Mouse (Mus musculus) stomach, embryonic 16.5 days (tissue): ENCODE measurements around the gene Rdh14. TPM values are rescaled to one million over a fixed set of nuclear protein-coding genes. Genes with fewer than 3 reads are reported as not detected.

Experiments
- ATAC-seq: fragments of 200-750 bp; cut with Nextera tagmentation; 2 replicates; pipeline ENCODE4 v1.8.0; 2017; ENCODE audit warnings: moderate number of reproducible peaks, moderate TSS enrichment; ENCODE audit not compliant: insufficient read depth, low FRiP score
- H3K27ac ChIP-seq: fragments of 300-500 bp; sonication (generic); 2 replicates; pipeline ENCODE4 v1.5.1; 2014; ENCODE audit warnings: low read length
- H3K27me3 ChIP-seq: fragments of 300-500 bp; sonication (generic); 2 replicates; pipeline ENCODE4 v1.6.1; 2014; ENCODE audit warnings: low read length, control low read depth, mixed read lengths; ENCODE audit not compliant: control insufficient read depth, insufficient read depth
- H3K36me3 ChIP-seq: fragments of 300-500 bp; sonication (generic); 2 replicates; pipeline ENCODE4 v1.6.1; 2014; ENCODE audit warnings: low read length; ENCODE audit not compliant: control insufficient read depth, insufficient read depth
- H3K4me1 ChIP-seq: fragments of 300-500 bp; sonication (generic); 2 replicates; pipeline ENCODE4 v1.6.1; 2014; ENCODE audit warnings: low read length, control low read depth, mixed read lengths; ENCODE audit not compliant: control insufficient read depth, insufficient read depth
- H3K4me2 ChIP-seq: fragments of 300-500 bp; sonication (generic); 2 replicates; pipeline ENCODE4 v1.6.1; 2014; ENCODE audit warnings: low read depth, low read length, mixed read lengths
- H3K4me3 ChIP-seq: fragments of 300-500 bp; sonication (generic); replicated peaks from 2 replicates; pipeline ENCODE4 v1.5.1; 2014; ENCODE audit warnings: mild to moderate bottlenecking, low read length
- H3K9ac ChIP-seq: fragments of 300-500 bp; sonication (generic); 2 replicates; pipeline ENCODE4 v1.6.1; 2014; ENCODE audit warnings: low read length
- H3K9me3 ChIP-seq: fragments of 300-500 bp; sonication (generic); replicated peaks from 2 replicates; pipeline ENCODE4 v1.6.1; 2016; ENCODE audit warnings: low read length, control low read depth; ENCODE audit not compliant: control insufficient read depth
- WGBS: fragments of 180-500 bp; shearing (Covaris S2); extraction: QIAGEN DNeasy Blood & Tissue Kit; methylation state at CpG from one replicate; pipeline ENCODE4 v1.1.7; 2014; 5-methylcytosine and 5-hydroxymethylcytosine counted together
- polyA plus RNA-seq: library from polyadenylated mRNA; unstranded; fragments of >200 nt; fragmentation: Nextera tagmentation; extraction: Ambion mirVana; gene quantifications from 2 replicates; pipeline ENCODE4 v1.2.1, GENCODE M21; 2015

Rdh14 gene
- polyA plus RNA-seq, 1 experiment from 2014 or later: 35.9 TPM

DNA sequence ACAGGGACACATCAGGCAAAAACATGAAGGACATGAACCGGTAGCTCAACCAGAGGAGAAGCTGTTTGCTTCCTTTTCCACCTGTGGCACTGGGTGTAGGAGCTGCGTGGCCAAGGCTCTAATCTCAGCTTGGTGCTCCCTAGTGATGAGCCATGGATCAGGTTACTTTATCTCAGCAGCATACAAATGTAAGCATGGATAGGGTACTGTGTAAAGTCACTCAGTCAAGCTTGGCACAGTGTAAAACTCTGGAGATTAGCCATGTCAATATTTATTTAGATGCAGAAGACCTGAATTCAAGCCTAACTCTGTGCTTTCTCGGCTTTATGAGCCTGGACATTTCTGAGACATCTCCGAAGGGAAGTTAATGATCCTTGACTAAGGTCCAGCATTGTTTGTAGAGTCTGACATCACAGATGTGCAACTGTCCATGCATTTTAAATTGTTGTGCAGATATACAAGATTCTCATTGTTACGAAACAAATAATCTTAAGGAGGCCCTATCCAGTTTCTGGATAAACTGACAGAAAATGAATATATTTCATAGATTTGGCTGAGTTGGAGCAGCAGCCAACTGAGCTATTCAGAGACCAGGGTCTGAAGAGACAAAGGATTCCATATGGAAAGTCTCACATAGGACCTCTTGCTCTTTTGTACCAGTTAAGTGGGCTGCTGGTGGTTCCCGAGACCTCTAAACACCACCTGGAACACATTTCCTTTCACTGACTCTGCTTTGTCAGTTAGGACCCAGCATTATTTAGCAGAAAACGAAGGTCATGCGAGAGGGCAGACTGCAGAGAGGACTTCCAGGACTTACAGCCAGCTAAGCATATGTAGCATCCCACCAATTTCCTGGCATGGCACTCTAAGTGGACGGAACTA lies 35.7 kb downstream of the Rdh14 start:
- Histone ChIP-seq H3K9me3 (no peaks in the 10 kb centered on the region), H3K9ac (no peak overlapping the region), H3K27me3 (no peaks in the 10 kb centered on the region), H3K27ac (no peak overlapping the region), H3K4me2 (no peak overlapping the region), H3K4me3 (no peak overlapping the region), H3K36me3 (no peaks in the 10 kb centered on the region), H3K4me1 (no peaks in the 10 kb centered on the region)
- WGBS: 51% methylated on average over 9 of the region's 9 CpGs
- no peak for ATAC-seq

DNA sequence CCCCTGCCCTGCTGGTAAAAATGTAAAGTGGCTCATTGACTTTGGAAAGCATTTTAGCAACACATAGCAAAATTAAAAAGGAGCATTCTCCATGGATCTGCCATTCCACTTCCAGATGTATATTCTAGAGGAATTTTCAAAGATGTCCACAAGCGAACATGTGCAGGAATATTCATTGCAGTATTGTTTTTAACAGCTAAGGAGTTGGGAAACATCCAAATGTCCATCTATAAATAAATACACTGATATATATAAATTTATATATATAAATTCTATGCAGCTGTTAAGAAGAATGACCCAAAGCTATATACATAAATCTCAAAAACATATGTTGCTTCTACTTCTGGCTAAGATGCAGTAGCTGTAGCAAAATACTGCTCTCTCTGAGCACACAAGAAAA lies 40.4 kb downstream of the Rdh14 start:
- Histone ChIP-seq H3K9me3 (no peaks in the 10 kb centered on the region), H3K27me3 (no peaks in the 10 kb centered on the region), H3K36me3 (no peaks in the 10 kb centered on the region), H3K4me3 (no peak overlapping the region), H3K27ac (no peak overlapping the region), H3K4me2 (no peak overlapping the region), H3K4me1 (no peaks in the 10 kb centered on the region), H3K9ac (no peak overlapping the region)
- 63% methylated on average over 1 of the region's 1 CpGs for WGBS
- ATAC-seq: no peak

DNA sequence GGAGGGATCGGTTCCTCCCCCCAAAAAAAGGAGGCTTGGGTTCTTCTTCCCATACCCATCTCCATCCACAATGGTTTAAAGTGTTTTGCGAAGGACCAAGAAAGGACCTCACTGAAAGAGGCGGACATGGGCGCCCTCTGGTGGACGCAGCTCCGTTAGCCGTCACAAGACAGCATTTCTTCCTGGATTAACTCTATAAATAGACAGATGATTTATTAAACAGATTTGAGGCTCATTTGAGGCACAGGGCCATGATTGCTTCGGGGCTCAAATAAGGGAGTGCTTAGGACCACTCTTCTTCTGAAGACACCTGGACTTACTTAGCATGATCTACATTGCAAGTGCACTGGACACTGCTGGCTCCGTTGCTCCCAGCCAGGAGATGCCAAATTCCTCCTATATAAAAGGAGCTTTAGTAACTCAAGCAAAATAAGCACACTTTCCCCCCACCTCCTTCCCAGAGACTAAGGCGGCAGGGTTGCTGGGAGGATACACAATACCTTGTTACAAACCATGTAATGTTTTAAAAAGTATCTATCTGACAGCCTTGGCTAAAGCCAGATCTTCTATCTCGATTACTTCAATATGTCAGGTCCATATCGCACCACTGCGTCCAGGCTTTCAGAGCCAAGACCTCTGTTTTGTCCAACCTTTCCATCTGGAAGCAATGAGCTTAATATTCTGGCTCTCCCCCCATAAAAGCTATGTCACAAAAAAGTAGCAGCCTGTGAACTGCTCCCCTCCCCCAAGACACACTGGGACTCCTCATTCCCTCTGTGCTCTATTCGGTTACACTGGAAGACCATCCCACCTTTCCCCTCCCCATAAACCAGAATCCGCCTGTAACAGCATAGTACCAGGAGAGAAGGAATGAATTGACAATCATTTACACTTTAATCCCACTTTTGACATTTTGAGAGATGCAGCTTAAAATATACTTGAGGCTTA lies 47.8 kb downstream of the Rdh14 start:
- Histone ChIP-seq H3K9ac (no peak overlapping the region), H3K9me3 (no peaks in the 10 kb centered on the region), H3K4me2 (no peak overlapping the region), H3K27me3 (no peaks in the 10 kb centered on the region), H3K27ac (peak overlapping the region; percentile 14; the same call in 1 of the 2 replicates), H3K36me3 (no peaks in the 10 kb centered on the region), H3K4me3 (no peak overlapping the region), H3K4me1 (no peaks in the 10 kb centered on the region; the same call in 1 of the 2 replicates)
- peak; percentile 61; the same call in 1 of the 2 replicates for ATAC-seq
- WGBS: 23% methylated on average over 15 of the region's 15 CpGs

DNA sequence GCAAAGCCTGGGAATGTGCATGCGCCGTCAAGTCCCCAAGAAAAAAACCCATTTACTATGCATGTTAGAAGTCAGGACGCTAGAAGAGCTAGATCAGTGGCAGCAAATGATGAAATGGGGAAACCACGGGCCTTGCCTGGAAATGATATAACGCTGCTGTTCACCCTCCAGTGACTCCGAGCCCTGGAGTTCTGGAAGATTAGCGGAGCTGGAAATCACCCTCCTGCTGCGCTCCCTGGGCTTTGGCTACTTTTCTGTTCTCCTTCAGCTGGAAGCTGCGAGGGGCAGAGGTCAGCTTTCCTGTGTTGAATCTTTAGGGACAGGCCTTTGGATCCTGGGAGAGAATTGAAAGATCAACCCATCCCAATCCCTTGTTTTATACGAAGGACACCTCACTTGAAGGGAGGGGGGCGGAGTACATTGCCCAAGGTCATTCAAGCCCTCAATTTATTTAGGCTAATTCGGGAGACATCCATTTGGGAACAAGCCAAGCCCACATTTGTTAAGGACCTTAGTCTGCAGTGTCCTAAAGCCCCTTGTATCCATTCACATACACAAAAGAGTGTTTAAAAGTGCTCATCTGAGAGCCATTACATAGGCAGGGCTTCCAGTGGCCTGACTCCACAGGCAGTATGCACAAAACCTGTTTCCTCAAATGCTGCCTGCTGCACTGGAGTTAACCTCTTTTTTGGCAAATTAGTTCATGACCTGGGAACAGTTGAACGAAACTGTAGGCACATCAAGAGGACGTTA lies 49.1 kb downstream of the Rdh14 start:
- H3K9me3 ChIP-seq: no peaks in the 10 kb centered on the region
- no peaks in the 10 kb centered on the region; the same call in 1 of the 2 replicates for H3K4me1 ChIP-seq
- H3K27me3 ChIP-seq: no peaks in the 10 kb centered on the region
- H3K36me3 ChIP-seq: no peaks in the 10 kb centered on the region
- no peak overlapping the region for H3K4me3 ChIP-seq
- ATAC-seq: peak; percentile 65
- peak overlapping the region; percentile 77 for H3K27ac ChIP-seq
- no peak overlapping the region for H3K4me2 ChIP-seq
- WGBS: 40% methylated on average over 14 of the region's 14 CpGs
- H3K9ac ChIP-seq: no peak overlapping the region

Other genes starting within 250 kb of the Rdh14 start
- not detected in 2 replicates for gene Nt5c1b, start 20.8 kb upstream of the Rdh14 start, polyA plus RNA-seq